Mouse (Mus musculus) forebrain, embryonic 10.5 days (tissue): ENCODE data around the gene Hes7. TPM values are rescaled to one million over a fixed set of nuclear protein-coding genes. Genes with fewer than 3 reads are reported as not detected.

Source experiments
- DNase-seq: peaks from one replicate; pipeline ENCODE4 v3.0.0-alpha.2; 2017; ENCODE audit warnings: low spot score; ENCODE audit errors: extremely low spot score
- H3K27ac ChIP-seq: fragments of 300-500 bp; sonication (generic); 2 replicates; pipeline ENCODE4 v1.5.1; 2016; ENCODE audit warnings: mild to moderate bottlenecking
- H3K27me3 ChIP-seq: fragments of 300-500 bp; sonication (generic); 2 replicates; pipeline ENCODE4 v1.6.1; 2016; ENCODE audit warnings: mild to moderate bottlenecking; ENCODE audit not compliant: poor library complexity, severe bottlenecking
- H3K36me3 ChIP-seq: fragments of 300-500 bp; sonication (generic); replicated peaks from 2 replicates; pipeline ENCODE4 v1.6.1; 2016; ENCODE audit warnings: mild to moderate bottlenecking, moderate library complexity
- H3K4me1 ChIP-seq: fragments of 300-500 bp; sonication (generic); 2 replicates; pipeline ENCODE4 v1.6.1; 2016
- H3K4me3 ChIP-seq: fragments of 300-500 bp; sonication (generic); 2 replicates; pipeline ENCODE4 v1.5.1; 2016; ENCODE audit warnings: mild to moderate bottlenecking, moderate library complexity
- H3K9me3 ChIP-seq: fragments of 300-500 bp; sonication (generic); 2 replicates; pipeline ENCODE4 v1.6.1; 2016; ENCODE audit warnings: mild to moderate bottlenecking, moderate library complexity
- WGBS: fragments of 180-500 bp; shearing (Covaris S2); methylation state at CpG from one replicate; pipeline ENCODE4 v1.1.7; 2016; 5-methylcytosine and 5-hydroxymethylcytosine counted together
- polyA plus RNA-seq: library from polyadenylated mRNA; unstranded; fragments of >200 nt; fragmentation: Nextera tagmentation; extraction: Ambion mirVana; gene quantifications from 2 replicates; pipeline ENCODE4 v1.2.1, GENCODE M21; 2016

Gene Hes7
- polyA plus RNA-seq, result 0.16 and 0.17 TPM in 2 replicates

GRCm38 (mm10) chr11:69120221-69121000 lies at the start of gene Hes7:
Hes7 (plus strand) TSS chr11:69120404.
- WGBS, result 2% methylated on average over 27 of the region's 27 CpGs
- peaks cover 52% of the 10 kb centered on the region for H3K27me3 ChIP-seq
- peaks cover 65% of the 10 kb centered on the region for H3K4me1 ChIP-seq
- no peaks in the 10 kb centered on the region for H3K36me3 ChIP-seq
- H3K27ac ChIP-seq, result peak within 1 kb of the TSS; percentile 35
- H3K4me3 ChIP-seq, result peak within 1 kb of the TSS; percentile 84
- no peaks in the 10 kb centered on the region for H3K9me3 ChIP-seq
- peak; percentile 65 for DNase-seq

- H3K36me3 ChIP-seq, result no peaks in the 10 kb centered on the region
- peak within 1 kb of the TSS; percentile 75 for H3K4me3 ChIP-seq
- WGBS, result under 1% methylated on average over 47 of the region's 47 CpGs
- H3K27ac ChIP-seq, result peak within 1 kb of the TSS; percentile 95
- H3K4me1 ChIP-seq, result peaks cover 63% of the 10 kb centered on the region
- peak; percentile 94 for DNase-seq
- no peaks in the 10 kb centered on the region for H3K9me3 ChIP-seq
- H3K27me3 ChIP-seq, result no peaks in the 10 kb centered on the region
Observed at GRCm38 (mm10) chr11:69070590-69071222, 49.5 kb upstream of the Hes7 start, which contains the start of gene Tmem107. Tmem107 (plus strand) TSS chr11:69070806.

- Histone ChIP-seq H3K27me3 (no peaks in the 10 kb centered on the region), H3K4me3 (peak overlapping the region; percentile 75), H3K4me1 (peaks cover 58% of the 10 kb centered on the region), H3K36me3 (no peaks in the 10 kb centered on the region), H3K27ac (peak overlapping the region; percentile 95), H3K9me3 (no peaks in the 10 kb centered on the region)
- WGBS, result 25% methylated on average over 9 of the region's 9 CpGs
- no peak for DNase-seq
Observed at GRCm38 (mm10) chr11:69071262-69071661, 48.9 kb upstream of the Hes7 start.

GRCm38 (mm10) chr11:69072234-69072633 lies 48.0 kb upstream of the Hes7 start:
- no peak for DNase-seq
- 85% methylated on average over 11 of the region's 11 CpGs for WGBS
- Histone ChIP-seq H3K27me3 (no peaks in the 10 kb centered on the region), H3K4me1 (peaks cover 48% of the 10 kb centered on the region), H3K9me3 (no peaks in the 10 kb centered on the region), H3K4me3 (peak overlapping the region; percentile 48), H3K27ac (peak overlapping the region; percentile 95), H3K36me3 (no peaks in the 10 kb centered on the region)

GRCm38 (mm10) chr11:69072666-69073064 lies 47.5 kb upstream of the Hes7 start:
- Histone ChIP-seq H3K27ac (peak overlapping the region; percentile 95), H3K9me3 (no peaks in the 10 kb centered on the region), H3K36me3 (no peaks in the 10 kb centered on the region), H3K27me3 (no peaks in the 10 kb centered on the region), H3K4me1 (peaks cover 47% of the 10 kb centered on the region), H3K4me3 (peak overlapping the region; percentile 48)
- WGBS, result 10% methylated on average over 9 of the region's 9 CpGs
- no peak for DNase-seq

GRCm38 (mm10) chr11:69073065-69073888 lies 46.9 kb upstream of the Hes7 start:
- peaks cover 47% of the 10 kb centered on the region for H3K4me1 ChIP-seq

GRCm38 (mm10) chr11:69073951-69074775 lies 46.0 kb upstream of the Hes7 start:
- DNase-seq, result no peak
- WGBS, result 41% methylated on average over 6 of the region's 6 CpGs
- Histone ChIP-seq H3K27ac (peak overlapping the region; percentile 95), H3K36me3 (no peaks in the 10 kb centered on the region), H3K4me3 (peak overlapping the region; percentile 48), H3K4me1 (peaks cover 53% of the 10 kb centered on the region), H3K27me3 (no peaks in the 10 kb centered on the region), H3K9me3 (no peaks in the 10 kb centered on the region)

More at GRCm38 (mm10) chr11:69073065-69073888, 46.9 kb upstream of the Hes7 start:
- no peaks in the 10 kb centered on the region for H3K27me3 ChIP-seq
- peak; percentile 84 for DNase-seq
- peak overlapping the region; percentile 95 for H3K27ac ChIP-seq
- H3K4me3 ChIP-seq, result peak overlapping the region; percentile 48
- no peaks in the 10 kb centered on the region for H3K36me3 ChIP-seq
- H3K9me3 ChIP-seq, result no peaks in the 10 kb centered on the region
- WGBS, result under 1% methylated on average over 14 of the region's 14 CpGs

GRCm38 (mm10) chr11:69074776-69075069 lies 45.5 kb upstream of the Hes7 start:
- DNase-seq, result no peak
- no peaks in the 10 kb centered on the region for H3K36me3 ChIP-seq
- 46% methylated on average over 2 of the region's 2 CpGs for WGBS
- no peaks in the 10 kb centered on the region for H3K9me3 ChIP-seq
- no peak overlapping the region for H3K4me3 ChIP-seq
- H3K27ac ChIP-seq, result 0 out of 2 replicates have a peak overlapping the region, but pooled peaks have one; percentile 95
- peaks cover 49% of the 10 kb centered on the region for H3K4me1 ChIP-seq
- H3K27me3 ChIP-seq, result no peaks in the 10 kb centered on the region

GRCm38 (mm10) chr11:69075764-69076479 lies 44.3 kb upstream of the Hes7 start:
- Histone ChIP-seq H3K9me3 (no peaks in the 10 kb centered on the region), H3K4me1 (peaks cover 41% of the 10 kb centered on the region), H3K4me3 (no peak overlapping the region), H3K27ac (no peak overlapping the region), H3K36me3 (no peaks in the 10 kb centered on the region), H3K27me3 (no peaks in the 10 kb centered on the region)
- 50% methylated on average over 9 of the region's 9 CpGs for WGBS
- no peak for DNase-seq

- Histone ChIP-seq H3K36me3 (no peaks in the 10 kb centered on the region), H3K27ac (no peak overlapping the region), H3K4me1 (peaks cover 35% of the 10 kb centered on the region), H3K4me3 (no peak overlapping the region), H3K9me3 (no peaks in the 10 kb centered on the region), H3K27me3 (no peaks in the 10 kb centered on the region)
- 82% methylated on average over 5 of the region's 5 CpGs for WGBS
- DNase-seq, result no peak
Observed at GRCm38 (mm10) chr11:69076572-69076971, 43.6 kb upstream of the Hes7 start.

GRCm38 (mm10) chr11:69077316-69077715 lies 42.9 kb upstream of the Hes7 start:
- Histone ChIP-seq H3K27ac (no peak overlapping the region), H3K4me3 (no peak overlapping the region)
- WGBS, result 87% methylated on average over 9 of the region's 9 CpGs

More at GRCm38 (mm10) chr11:69077316-69077715, 42.9 kb upstream of the Hes7 start:
- Histone ChIP-seq H3K4me1 (peaks cover 27% of the 10 kb centered on the region), H3K9me3 (no peaks in the 10 kb centered on the region), H3K36me3 (no peaks in the 10 kb centered on the region), H3K27me3 (no peaks in the 10 kb centered on the region)
- no peak for DNase-seq
